Mouse (Mus musculus): Measurements from ENCODE around the gene Cadm1.

DNA sequence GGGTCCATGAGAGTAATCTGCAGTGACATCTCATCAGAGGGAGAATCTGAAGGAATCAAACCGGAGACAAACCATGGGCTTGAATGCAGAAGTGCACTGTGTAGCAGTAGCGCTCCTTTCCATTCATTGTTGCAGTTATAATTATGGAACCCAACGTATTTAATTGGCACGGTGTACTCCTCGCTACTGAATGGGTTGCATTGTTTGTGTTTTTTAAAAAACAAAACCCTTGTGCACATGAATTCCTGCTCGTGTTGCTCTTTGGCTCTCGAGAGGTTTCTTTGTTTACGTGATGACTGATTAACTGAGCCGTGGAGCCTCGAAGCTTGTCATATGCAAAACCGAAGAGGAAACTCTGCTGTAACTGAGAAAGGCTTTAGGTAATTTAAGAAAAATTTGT, 45.8 kb downstream of the Cadm1 start:
- no peak for TF ChIP-seq CTCF (IDR thresholded peaks at IDR 0.05; ENCODE audit: control insufficient read depth, insufficient read depth, low read length)
- TF ChIP-seq POLR2A (IDR thresholded peaks at IDR 0.05; ENCODE audit: borderline replicate concordance, control insufficient read depth, low read depth, low read length) = no peak
